Mouse (Mus musculus): ENCODE measurements around the gene Nedd9. TPM values are rescaled to one million over a fixed set of nuclear protein-coding genes. Genes with fewer than 3 reads are reported as not detected.

Nedd9 gene
- total and polyA plus RNA-seq, 3 experiments: 0.49 to 1.4 TPM; not detected in 1

DNA sequence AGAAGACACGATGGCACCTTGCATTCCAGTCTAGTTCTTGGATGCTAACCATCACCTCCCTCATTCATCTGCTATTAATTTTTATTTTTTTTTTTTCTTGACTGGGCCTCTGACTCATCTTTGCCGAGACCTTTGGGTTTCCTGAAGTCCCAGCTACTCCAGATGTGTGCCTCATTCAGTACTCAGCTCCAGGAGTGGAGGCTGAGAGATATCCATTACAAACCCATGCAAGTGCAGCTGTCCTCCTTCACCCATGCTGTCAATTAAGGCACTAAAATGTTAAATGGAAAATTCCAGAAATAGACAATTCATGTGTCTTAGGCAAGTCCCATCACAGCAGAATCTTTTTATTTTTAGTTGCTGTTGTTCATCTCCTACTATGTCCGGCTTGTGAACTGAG is 55.4 kb downstream of the Nedd9 start:
- Histone ChIP-seq H3K4me1 (ENCODE audit: insufficient read depth, low read depth, low read length) (no peaks in the 10 kb centered on the region), H3K36me3 (replicated peaks) (no peaks in the 10 kb centered on the region), H3K4me3 (ENCODE audit: low read depth, low read length) (no peak overlapping the region), H3K27me3 (ENCODE audit: insufficient read depth, low read length) (no peaks in the 10 kb centered on the region), H3K9me3 (replicated peaks) (no peaks in the 10 kb centered on the region)
- ATAC-seq (ENCODE audit: extremely low read depth, insufficient number of reproducible peaks, low FRiP score, poor library complexity, severe bottlenecking): no peak
- DNase-seq (ENCODE audit: low spot score): no peak
- TF ChIP-seq POLR2AphosphoS5 (IDR thresholded peaks at IDR 0.05; ENCODE audit: insufficient replicate concordance, low read depth, low read length): no peak
- TF ChIP-seq TAL1 (conservative IDR thresholded peaks at IDR 0.05; ENCODE audit: low read depth, low read length): no peak
- no peak for TF ChIP-seq GATA2 (IDR thresholded peaks at IDR 0.05; ENCODE audit: borderline replicate concordance, low read depth, low read length)
- TF ChIP-seq CTCF (IDR thresholded peaks at IDR 0.05; ENCODE audit: low read depth, low read length): no peak
- TF ChIP-seq GATA1 (IDR thresholded peaks at IDR 0.05; ENCODE audit: borderline replicate concordance, low read length): no peak

DNA sequence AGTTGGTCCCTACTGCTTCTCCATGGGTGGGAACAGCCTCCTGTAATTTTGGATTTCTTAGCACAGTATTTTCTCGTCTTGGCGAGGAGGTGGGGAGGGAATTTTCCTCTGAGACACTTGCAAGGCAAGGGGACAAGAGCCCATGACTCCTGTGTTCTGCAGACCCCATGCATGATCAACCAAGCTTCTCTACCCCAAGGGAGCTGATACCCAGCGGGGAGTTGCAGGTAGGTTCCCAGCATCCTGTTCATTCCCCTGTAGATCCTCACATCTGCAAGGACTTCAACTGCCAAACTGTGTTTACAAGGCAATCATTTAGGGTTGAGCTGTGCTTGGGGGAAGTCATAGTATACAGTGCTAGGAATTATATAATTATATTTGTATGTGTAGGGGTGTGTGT is 60.1 kb downstream of the Nedd9 start:
- H3K4me1 ChIP-seq (ENCODE audit: insufficient read depth, low read depth, low read length): no peaks in the 10 kb centered on the region
- DNase-seq (ENCODE audit: low spot score): no peak

DNA sequence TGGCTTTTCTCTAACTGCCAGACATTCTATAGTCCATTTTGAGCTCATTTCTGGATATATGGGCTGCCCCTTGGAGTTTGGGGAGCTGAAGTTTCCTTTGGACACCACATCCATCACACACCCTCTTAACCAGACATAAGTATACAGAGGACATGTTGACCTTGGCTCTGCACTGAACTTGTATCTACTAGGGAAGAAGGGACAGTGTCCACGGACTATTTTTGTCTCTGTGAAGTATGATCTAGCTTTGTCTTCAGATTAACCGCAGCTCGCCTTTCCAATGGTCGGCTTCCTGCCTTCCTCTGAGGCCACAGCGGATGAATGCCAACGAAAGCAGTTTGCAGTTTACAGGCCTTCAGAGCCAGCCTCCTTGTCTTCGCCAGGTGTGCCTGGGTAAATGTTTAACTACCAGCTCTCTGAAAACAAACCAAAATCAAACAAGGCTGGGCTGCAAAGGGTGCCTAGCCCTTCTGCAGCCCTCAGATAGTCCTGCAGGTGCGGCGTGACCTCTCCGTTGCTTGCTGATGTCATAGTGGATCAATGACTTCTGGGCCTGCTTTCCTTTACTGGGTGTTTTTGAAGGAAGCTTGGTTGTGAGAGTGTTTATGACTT is 63.6 kb downstream of the Nedd9 start:
- Histone ChIP-seq H3K4me3 (ENCODE audit: low read depth, low read length) (no peak overlapping the region), H3K4me1 (ENCODE audit: insufficient read depth, low read depth, low read length) (no peaks in the 10 kb centered on the region), H3K9me3 (replicated peaks) (no peaks in the 10 kb centered on the region), H3K27me3 (ENCODE audit: insufficient read depth, low read length) (peaks cover 6% of the 10 kb centered on the region; the same call in 1 of the 2 replicates), H3K36me3 (replicated peaks) (no peaks in the 10 kb centered on the region)
- DNase-seq (ENCODE audit: low spot score) (no peak), ATAC-seq (ENCODE audit: extremely low read depth, insufficient number of reproducible peaks, low FRiP score, poor library complexity, severe bottlenecking) (no peak)
- TF ChIP-seq POLR2AphosphoS5 (IDR thresholded peaks at IDR 0.05; ENCODE audit: insufficient replicate concordance, low read depth, low read length) (no peak), GATA2 (IDR thresholded peaks at IDR 0.05; ENCODE audit: borderline replicate concordance, low read depth, low read length) (no peak), GATA1 (IDR thresholded peaks at IDR 0.05; ENCODE audit: borderline replicate concordance, low read length) (no peak), TAL1 (conservative IDR thresholded peaks at IDR 0.05; ENCODE audit: low read depth, low read length) (no peak), CTCF (IDR thresholded peaks at IDR 0.05; ENCODE audit: low read depth, low read length) (no peak)

More for the DNA sequence above, 60.1 kb downstream of the Nedd9 start:
- Histone ChIP-seq H3K27me3 (ENCODE audit: insufficient read depth, low read length) (no peaks in the 10 kb centered on the region), H3K36me3 (replicated peaks) (no peaks in the 10 kb centered on the region), H3K9me3 (replicated peaks) (no peaks in the 10 kb centered on the region), H3K4me3 (ENCODE audit: low read depth, low read length) (no peak overlapping the region)
- no peak for TF ChIP-seq POLR2AphosphoS5 (IDR thresholded peaks at IDR 0.05; ENCODE audit: insufficient replicate concordance, low read depth, low read length)
- no peak for TF ChIP-seq TAL1 (conservative IDR thresholded peaks at IDR 0.05; ENCODE audit: low read depth, low read length)
- TF ChIP-seq CTCF (IDR thresholded peaks at IDR 0.05; ENCODE audit: low read depth, low read length): no peak
- no peak for TF ChIP-seq GATA2 (IDR thresholded peaks at IDR 0.05; ENCODE audit: borderline replicate concordance, low read depth, low read length)
- ATAC-seq (ENCODE audit: extremely low read depth, insufficient number of reproducible peaks, low FRiP score, poor library complexity, severe bottlenecking): no peak

DNA sequence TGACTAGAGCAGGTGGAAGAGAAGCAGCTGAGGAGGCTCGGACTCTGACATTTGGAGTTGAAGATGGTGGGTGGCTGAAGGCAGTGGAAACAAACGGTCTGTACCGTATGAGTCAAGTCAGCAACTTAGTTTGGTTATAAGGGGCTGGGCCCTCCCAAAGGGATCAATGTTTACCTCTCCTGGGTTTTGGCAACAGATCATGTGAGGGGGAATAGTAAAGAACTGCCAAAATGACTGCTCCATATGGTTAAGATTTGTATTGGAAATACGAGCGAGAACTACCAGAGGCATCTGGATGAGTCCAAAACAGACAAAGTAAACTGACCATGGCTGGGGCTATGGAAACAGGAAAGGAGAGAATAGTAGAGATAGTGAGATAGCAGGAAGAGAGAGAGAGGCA is 64.6 kb downstream of the Nedd9 start:
- ATAC-seq (ENCODE audit: extremely low read depth, insufficient number of reproducible peaks, low FRiP score, poor library complexity, severe bottlenecking) (no peak), DNase-seq (ENCODE audit: low spot score) (no peak)
- Histone ChIP-seq H3K9me3 (replicated peaks) (no peaks in the 10 kb centered on the region), H3K4me3 (ENCODE audit: low read depth, low read length) (no peak overlapping the region), H3K36me3 (replicated peaks) (no peaks in the 10 kb centered on the region), H3K4me1 (ENCODE audit: insufficient read depth, low read depth, low read length) (no peaks in the 10 kb centered on the region), H3K27me3 (ENCODE audit: insufficient read depth, low read length) (peaks cover 6% of the 10 kb centered on the region; the same call in 1 of the 2 replicates)
- TF ChIP-seq GATA2 (IDR thresholded peaks at IDR 0.05; ENCODE audit: borderline replicate concordance, low read depth, low read length) (no peak), GATA1 (IDR thresholded peaks at IDR 0.05; ENCODE audit: borderline replicate concordance, low read length) (no peak), TAL1 (conservative IDR thresholded peaks at IDR 0.05; ENCODE audit: low read depth, low read length) (no peak), CTCF (IDR thresholded peaks at IDR 0.05; ENCODE audit: low read depth, low read length) (no peak), POLR2AphosphoS5 (IDR thresholded peaks at IDR 0.05; ENCODE audit: insufficient replicate concordance, low read depth, low read length) (no peak)

DNA sequence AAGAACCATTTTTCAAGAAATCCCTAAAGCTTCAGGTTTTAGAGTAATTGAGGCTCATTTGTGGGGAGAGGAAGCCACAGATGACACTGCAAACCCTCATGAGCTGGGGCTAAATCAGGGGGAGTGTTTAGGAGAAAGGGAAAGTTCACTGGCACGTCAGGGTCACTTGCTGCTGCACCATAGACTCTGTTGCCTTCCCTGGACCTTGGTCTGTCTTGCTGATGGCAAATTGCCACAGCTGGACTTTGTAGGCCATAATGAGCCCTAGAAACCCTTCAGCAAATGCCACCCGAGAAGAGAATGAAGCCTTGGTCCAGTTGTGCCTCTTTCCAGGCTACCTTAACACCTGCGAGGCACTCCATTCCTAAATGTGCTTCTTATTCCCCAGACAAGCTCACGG is 66.8 kb downstream of the Nedd9 start:
- H3K9me3 ChIP-seq (replicated peaks): no peaks in the 10 kb centered on the region
- H3K4me1 ChIP-seq (ENCODE audit: insufficient read depth, low read depth, low read length): no peaks in the 10 kb centered on the region
- TF ChIP-seq GATA1 (IDR thresholded peaks at IDR 0.05; ENCODE audit: borderline replicate concordance, low read length): no peak
- no peak for TF ChIP-seq TAL1 (conservative IDR thresholded peaks at IDR 0.05; ENCODE audit: low read depth, low read length)
- no peak for TF ChIP-seq CTCF (IDR thresholded peaks at IDR 0.05; ENCODE audit: low read depth, low read length)
- TF ChIP-seq POLR2AphosphoS5 (IDR thresholded peaks at IDR 0.05; ENCODE audit: insufficient replicate concordance, low read depth, low read length): no peak
- TF ChIP-seq GATA2 (IDR thresholded peaks at IDR 0.05; ENCODE audit: borderline replicate concordance, low read depth, low read length): no peak
- DNase-seq (ENCODE audit: low spot score): no peak
- ATAC-seq (ENCODE audit: extremely low read depth, insufficient number of reproducible peaks, low FRiP score, poor library complexity, severe bottlenecking): no peak
- no peaks in the 10 kb centered on the region for H3K36me3 ChIP-seq (replicated peaks)
- H3K27me3 ChIP-seq (ENCODE audit: insufficient read depth, low read length): peaks cover 6% of the 10 kb centered on the region; the same call in 1 of the 2 replicates
- H3K4me3 ChIP-seq (ENCODE audit: low read depth, low read length): no peak overlapping the region

DNA sequence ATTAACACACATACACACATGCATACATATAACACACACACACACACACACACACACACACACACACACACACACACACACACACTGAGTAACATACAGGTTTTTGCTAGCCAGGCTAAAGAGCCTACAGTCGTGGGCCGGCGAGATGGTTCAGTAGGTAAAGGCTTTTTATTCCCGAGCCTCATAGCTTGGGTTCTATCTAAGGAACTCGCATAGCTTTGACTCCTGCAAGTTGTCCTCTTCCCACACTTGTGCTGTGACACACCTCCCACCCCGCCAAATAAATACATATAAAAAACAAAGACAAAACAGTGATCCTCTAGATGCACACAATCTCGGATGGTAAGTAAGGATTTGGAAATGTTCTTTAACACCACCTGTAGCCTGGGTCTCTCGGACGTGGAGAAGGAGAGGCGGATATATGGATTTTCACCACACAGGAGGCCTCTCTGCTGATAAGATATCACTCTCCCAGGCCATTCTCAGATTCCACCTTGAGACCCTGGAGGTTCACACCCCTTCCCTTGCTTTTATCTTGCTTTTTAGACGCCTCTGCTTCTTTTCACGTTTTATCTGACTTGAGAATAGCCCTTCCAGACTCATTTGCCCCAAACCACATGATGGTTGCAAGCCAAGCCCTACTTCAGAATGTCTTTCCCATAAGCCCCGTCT is 68.8 kb downstream of the Nedd9 start:
- TF ChIP-seq GATA1 (IDR thresholded peaks at IDR 0.05; ENCODE audit: borderline replicate concordance, low read length): no peak
- TF ChIP-seq TAL1 (conservative IDR thresholded peaks at IDR 0.05; ENCODE audit: low read depth, low read length): no peak
- no peak for TF ChIP-seq POLR2AphosphoS5 (IDR thresholded peaks at IDR 0.05; ENCODE audit: insufficient replicate concordance, low read depth, low read length)
- Histone ChIP-seq H3K4me1 (ENCODE audit: insufficient read depth, low read depth, low read length) (no peaks in the 10 kb centered on the region), H3K27me3 (ENCODE audit: insufficient read depth, low read length) (peaks cover 6% of the 10 kb centered on the region; the same call in 1 of the 2 replicates), H3K9me3 (replicated peaks) (no peaks in the 10 kb centered on the region), H3K36me3 (replicated peaks) (no peaks in the 10 kb centered on the region), H3K4me3 (ENCODE audit: low read depth, low read length) (no peak overlapping the region)
- no peak for ATAC-seq (ENCODE audit: extremely low read depth, insufficient number of reproducible peaks, low FRiP score, poor library complexity, severe bottlenecking)
- DNase-seq (ENCODE audit: low spot score): no peak
